Mouse (Mus musculus) limb, embryonic 10.5 days (tissue): Measurements from ENCODE around the gene Traf3ip3. TPM values are rescaled to one million over a fixed set of nuclear protein-coding genes. Genes with fewer than 3 reads are reported as not detected.

Experiments used
- DNase-seq: peaks from one replicate; pipeline ENCODE4 v3.0.0-alpha.2; 2017; ENCODE audit warnings: low spot score
- H3K27ac ChIP-seq: fragments of 300-500 bp; sonication (generic); 2 replicates; pipeline ENCODE4 v1.5.1; 2016; ENCODE audit warnings: mild to moderate bottlenecking
- H3K27me3 ChIP-seq: fragments of 300-500 bp; sonication (generic); 2 replicates; pipeline ENCODE4 v1.6.1; 2016; ENCODE audit warnings: low read depth, mild to moderate bottlenecking; ENCODE audit not compliant: poor library complexity, severe bottlenecking
- H3K36me3 ChIP-seq: fragments of 300-500 bp; sonication (generic); 2 replicates; pipeline ENCODE4 v1.6.1; 2016; ENCODE audit warnings: mild to moderate bottlenecking, moderate library complexity
- H3K4me1 ChIP-seq: fragments of 300-500 bp; sonication (generic); 2 replicates; pipeline ENCODE4 v1.6.1; 2016
- H3K4me3 ChIP-seq: fragments of 300-500 bp; sonication (generic); 2 replicates; pipeline ENCODE4 v1.5.1; 2016; ENCODE audit warnings: mild to moderate bottlenecking, moderate library complexity
- H3K9me3 ChIP-seq: fragments of 300-500 bp; sonication (generic); replicated peaks from 2 replicates; pipeline ENCODE4 v1.6.1; 2016; ENCODE audit warnings: mild to moderate bottlenecking
- WGBS: fragments of 180-500 bp; shearing (Covaris S2); methylation state at CpG from one replicate; pipeline ENCODE4 v1.1.7; 2016; 5-methylcytosine and 5-hydroxymethylcytosine counted together
- polyA plus RNA-seq: library from polyadenylated mRNA; unstranded; fragments of >200 nt; fragmentation: Nextera tagmentation; extraction: Ambion mirVana; gene quantifications from 2 replicates; pipeline ENCODE4 v1.2.1, GENCODE M21; 2016

The Traf3ip3 gene
- polyA plus RNA-seq = 1.0 and 1.5 TPM in 2 replicates

DNA sequence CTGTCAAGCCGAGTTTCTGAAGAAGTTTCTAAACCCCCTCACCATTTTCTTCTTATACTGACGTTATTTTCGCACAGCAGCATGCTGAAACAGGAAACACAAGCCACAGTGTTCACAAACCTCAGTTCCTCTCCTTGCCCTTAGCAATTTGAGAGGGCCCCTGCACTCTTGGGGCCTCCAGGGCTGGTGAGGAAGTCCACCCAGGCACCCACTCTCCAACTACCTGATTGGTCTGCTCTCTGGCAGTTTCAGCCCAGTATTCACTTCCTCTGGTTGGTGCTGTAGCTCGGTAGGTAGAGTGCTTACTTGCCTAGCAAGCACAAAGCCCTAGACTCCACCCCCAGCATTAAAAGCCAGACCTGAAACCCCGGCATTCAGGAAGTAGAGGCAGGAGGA lies at the start of gene Traf3ip3:
Traf3ip3 (minus strand) TSS at position 321 of the 396 bp plus-strand sequence.
- Histone ChIP-seq H3K27me3 (no peaks in the 10 kb centered on the region), H3K36me3 (no peaks in the 10 kb centered on the region), H3K27ac (no peak within 1 kb of the TSS), H3K4me1 (0 out of 2 replicates have a peak, but pooled peaks cover 6% of the 10 kb centered on the region), H3K9me3 (no peaks in the 10 kb centered on the region), H3K4me3 (no peak within 1 kb of the TSS)
- DNase-seq = no peak
- WGBS = 67% methylated on average over 5 of the region's 5 CpGs

DNA sequence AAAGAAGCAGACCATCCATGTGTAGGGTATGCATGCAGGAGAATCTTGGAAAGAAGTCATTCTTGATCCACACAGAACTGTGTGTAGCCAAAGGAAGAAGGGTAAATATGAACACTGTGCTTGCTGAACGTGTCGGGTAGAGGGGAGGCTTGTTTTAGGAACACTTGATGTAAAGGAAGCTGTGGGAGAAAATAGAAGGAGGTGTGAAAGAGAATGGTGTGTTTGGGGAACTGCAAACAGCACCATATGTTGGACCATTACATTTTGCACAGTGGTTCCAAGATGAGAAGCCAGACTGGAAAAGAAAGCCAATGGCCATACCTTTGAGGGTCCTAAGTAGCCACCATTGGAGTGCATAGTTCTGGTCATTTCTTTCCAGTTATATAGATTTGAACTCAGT lies 48.5 kb upstream of the Traf3ip3 start:
- DNase-seq = no peak
- Histone ChIP-seq H3K36me3 (no peaks in the 10 kb centered on the region), H3K4me3 (no peak overlapping the region), H3K9me3 (no peaks in the 10 kb centered on the region), H3K27me3 (no peaks in the 10 kb centered on the region), H3K4me1 (peaks cover 6% of the 10 kb centered on the region; the same call in 1 of the 2 replicates), H3K27ac (no peak overlapping the region)
- WGBS = 88% methylated on average over 2 of the region's 2 CpGs

DNA sequence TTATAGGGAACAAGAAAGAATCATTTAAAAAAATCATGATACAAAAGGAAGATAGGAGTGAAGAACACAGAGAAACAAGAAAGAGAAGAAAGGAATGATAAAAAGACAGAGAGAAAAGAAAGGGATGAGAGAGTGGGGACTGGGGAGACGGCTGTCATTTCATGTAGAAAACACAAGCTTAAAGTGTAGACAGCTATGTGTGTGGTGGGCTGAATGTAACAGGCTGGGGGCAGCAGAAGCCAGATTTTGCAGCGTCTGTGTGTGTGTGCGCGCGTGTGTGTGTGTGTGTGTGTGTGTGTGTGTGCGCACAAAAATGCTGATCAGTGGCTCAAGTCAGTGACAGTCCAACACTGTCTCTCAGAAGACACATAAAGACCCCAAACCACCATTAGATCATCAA lies 42.7 kb upstream of the Traf3ip3 start:
- no peaks in the 10 kb centered on the region for H3K9me3 ChIP-seq
- 91% methylated on average over 6 of the region's 6 CpGs for WGBS
- no peaks in the 10 kb centered on the region for H3K4me1 ChIP-seq
- no peaks in the 10 kb centered on the region for H3K36me3 ChIP-seq
- H3K27ac ChIP-seq = no peak overlapping the region
- no peak for DNase-seq
- H3K27me3 ChIP-seq = no peaks in the 10 kb centered on the region
- H3K4me3 ChIP-seq = no peak overlapping the region

DNA sequence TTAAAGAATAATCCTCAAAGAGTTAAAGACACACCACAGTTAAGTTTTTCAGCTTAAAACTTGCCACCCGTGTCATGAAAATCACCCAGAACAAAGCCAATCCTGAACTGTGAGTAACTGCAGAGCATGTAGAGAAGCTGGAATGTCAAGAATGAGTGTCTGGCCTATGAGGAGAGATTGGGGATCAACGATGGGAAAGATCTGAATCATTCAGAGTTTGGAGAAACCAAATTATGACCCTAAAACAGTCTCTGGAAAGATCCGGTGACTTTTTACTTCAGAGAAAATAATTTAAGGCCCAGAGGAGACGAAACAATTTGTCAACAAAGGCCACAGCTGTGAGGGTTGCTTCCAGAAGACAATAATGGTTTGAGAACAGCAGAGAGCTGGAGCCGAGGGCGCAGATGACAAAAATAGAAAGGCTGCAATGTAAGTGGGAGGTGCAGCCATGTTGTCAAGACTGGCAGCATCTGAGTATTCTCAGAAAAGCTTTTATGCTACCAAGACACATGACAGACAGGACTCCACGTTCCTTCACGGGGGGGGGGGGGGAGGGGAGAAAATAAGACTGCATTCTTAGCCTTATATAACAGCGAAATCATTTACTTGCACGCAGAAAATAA lies 42.2 kb upstream of the Traf3ip3 start:
- Histone ChIP-seq H3K9me3 (no peaks in the 10 kb centered on the region), H3K27ac (no peak overlapping the region), H3K36me3 (no peaks in the 10 kb centered on the region), H3K4me3 (no peak overlapping the region), H3K4me1 (no peaks in the 10 kb centered on the region), H3K27me3 (no peaks in the 10 kb centered on the region)
- 75% methylated on average over 10 of the region's 10 CpGs for WGBS
- no peak for DNase-seq

DNA sequence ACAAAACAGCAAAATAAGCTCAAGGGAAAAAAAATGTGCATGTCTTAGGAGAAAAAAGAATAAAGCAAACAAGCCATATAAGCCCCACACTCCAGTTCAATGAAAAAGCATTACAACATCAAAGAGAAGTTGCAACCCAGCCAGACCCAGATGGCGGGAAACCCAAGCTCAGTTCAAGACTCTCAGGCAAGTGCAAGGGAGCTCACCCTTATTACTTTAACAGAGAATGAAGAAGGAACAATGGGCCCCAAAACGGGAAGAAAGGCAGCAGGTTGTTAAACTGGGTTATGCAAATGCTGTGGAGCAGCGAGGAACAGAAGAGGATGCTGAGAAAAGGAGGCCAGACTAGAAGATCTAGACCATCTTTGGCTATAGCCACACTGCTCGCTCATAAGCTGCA lies 41.4 kb upstream of the Traf3ip3 start:
- no peaks in the 10 kb centered on the region for H3K36me3 ChIP-seq
- WGBS = 64% methylated on average over 4 of the region's 4 CpGs
- H3K9me3 ChIP-seq = no peaks in the 10 kb centered on the region
- no peak overlapping the region for H3K27ac ChIP-seq
- no peak overlapping the region for H3K4me3 ChIP-seq
- no peak for DNase-seq
- H3K4me1 ChIP-seq = no peaks in the 10 kb centered on the region
- H3K27me3 ChIP-seq = no peaks in the 10 kb centered on the region

DNA sequence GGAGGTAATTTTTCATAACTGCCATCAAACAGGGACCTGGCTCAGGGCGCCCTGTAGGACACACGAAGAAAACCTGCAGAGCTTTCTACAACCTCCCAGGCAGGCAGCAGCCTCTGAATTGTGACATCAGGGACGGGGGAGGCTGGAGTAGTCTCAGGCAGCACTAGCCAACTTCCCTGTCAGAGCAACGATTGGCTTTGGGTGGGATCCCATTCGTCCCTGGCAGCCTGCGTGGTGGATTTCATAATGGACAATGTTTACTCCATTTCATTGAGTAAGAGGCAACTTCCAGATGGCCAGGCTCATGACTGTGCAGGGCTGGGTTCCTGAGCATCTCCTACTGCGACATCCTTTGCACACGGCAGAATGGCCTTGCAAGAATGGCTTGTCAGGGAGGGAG lies 40.7 kb upstream of the Traf3ip3 start:
- no peaks in the 10 kb centered on the region for H3K36me3 ChIP-seq
- WGBS = 89% methylated on average over 8 of the region's 8 CpGs
- no peaks in the 10 kb centered on the region for H3K27me3 ChIP-seq
- H3K4me1 ChIP-seq = no peaks in the 10 kb centered on the region
- no peaks in the 10 kb centered on the region for H3K9me3 ChIP-seq
- no peak for DNase-seq
- no peak overlapping the region for H3K4me3 ChIP-seq
- no peak overlapping the region for H3K27ac ChIP-seq

DNA sequence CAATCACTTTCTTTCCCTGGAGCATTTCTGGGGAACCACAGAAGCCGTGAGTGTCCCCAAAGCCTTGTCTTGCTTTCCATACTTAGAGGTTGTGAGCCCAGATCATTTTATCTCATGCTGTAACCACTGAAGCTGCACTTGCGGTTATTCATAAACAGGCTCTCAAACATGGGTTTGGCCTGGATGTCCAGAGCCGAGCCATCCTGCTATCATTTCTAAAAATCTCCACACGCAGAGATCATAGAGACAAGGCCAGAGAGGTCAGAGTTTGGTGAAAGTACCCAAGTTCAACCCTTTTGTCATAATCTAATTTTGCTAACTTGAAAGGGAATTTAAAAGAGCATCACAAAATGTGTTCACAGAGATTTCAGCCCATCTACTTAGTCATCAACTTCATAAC lies 39.9 kb upstream of the Traf3ip3 start:
- Histone ChIP-seq H3K4me1 (no peaks in the 10 kb centered on the region), H3K27ac (no peak overlapping the region), H3K9me3 (no peaks in the 10 kb centered on the region), H3K27me3 (no peaks in the 10 kb centered on the region), H3K4me3 (no peak overlapping the region), H3K36me3 (no peaks in the 10 kb centered on the region)
- 92% methylated on average over 4 of the region's 4 CpGs for WGBS
- no peak for DNase-seq

DNA sequence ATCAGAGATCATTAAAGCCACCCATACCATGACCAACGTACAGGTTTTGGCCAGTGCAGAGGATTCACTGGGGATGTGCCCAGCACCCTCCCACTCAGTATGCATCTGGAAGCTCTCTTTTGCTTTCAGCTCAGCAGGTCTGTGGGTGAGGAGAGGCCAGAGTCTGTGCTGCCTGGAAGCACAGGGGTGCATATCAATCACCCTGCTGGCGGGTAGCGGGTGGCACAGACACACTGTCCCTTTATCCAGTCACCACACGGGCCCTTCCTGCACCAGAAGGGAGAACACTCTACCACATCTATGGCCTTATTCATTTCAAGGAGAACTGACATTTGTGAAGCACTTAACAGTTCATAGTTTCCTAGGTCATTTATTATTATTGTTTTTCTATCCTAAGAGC lies 36.9 kb upstream of the Traf3ip3 start:
- Histone ChIP-seq H3K4me3 (no peak overlapping the region), H3K27ac (no peak overlapping the region), H3K36me3 (no peaks in the 10 kb centered on the region), H3K4me1 (no peaks in the 10 kb centered on the region), H3K9me3 (no peaks in the 10 kb centered on the region), H3K27me3 (no peaks in the 10 kb centered on the region)
- 39% methylated on average over 4 of the region's 4 CpGs for WGBS
- no peak for DNase-seq

DNA sequence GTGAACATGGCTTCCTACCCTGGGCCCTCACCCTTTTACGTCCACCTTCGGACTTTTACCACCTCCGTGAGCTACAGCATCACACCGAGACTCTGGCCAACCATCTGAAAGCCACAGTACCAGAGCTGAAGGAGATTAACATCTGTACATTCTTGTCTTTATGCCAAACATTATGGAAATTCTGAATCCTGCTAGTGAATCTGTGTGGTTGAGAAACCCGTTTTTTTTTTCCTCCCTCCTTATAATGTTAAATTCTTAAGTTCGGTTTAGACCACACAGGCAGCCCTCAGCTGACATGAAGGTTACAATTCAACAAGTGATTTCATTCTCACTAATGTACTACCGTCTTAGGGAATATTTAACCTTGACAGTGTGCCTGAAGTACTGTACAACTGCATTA lies 33.4 kb upstream of the Traf3ip3 start:
- H3K4me3 ChIP-seq = no peak overlapping the region
- H3K36me3 ChIP-seq = no peaks in the 10 kb centered on the region
- no peaks in the 10 kb centered on the region for H3K9me3 ChIP-seq
- no peaks in the 10 kb centered on the region for H3K27me3 ChIP-seq
- H3K27ac ChIP-seq = no peak overlapping the region
- no peak for DNase-seq
- 90% methylated on average over 7 of the region's 7 CpGs for WGBS
- H3K4me1 ChIP-seq = no peaks in the 10 kb centered on the region

DNA sequence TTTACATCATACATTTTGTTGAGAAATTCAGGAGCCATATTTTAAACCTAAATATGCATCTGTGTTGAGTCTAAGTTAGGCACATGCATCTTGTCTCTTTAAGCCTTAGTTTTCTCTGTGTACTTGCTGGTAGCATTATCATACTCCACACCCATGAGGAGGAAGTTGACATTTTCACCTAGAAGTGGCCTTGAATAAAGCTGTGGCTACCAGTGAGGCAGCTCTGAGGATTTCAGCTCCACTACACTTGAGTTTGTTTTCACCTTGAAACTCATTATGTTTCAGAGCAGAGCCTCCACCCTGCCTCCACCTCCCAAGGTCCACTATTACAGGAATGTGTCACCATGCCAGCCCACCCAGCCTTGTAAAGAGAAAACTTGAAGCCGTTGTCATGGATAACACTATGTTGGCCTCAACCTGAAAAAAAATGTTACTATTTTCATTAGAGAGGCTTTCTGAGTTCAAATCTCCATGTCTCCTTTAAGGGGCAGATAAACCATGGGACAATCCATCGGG lies 32.7 kb upstream of the Traf3ip3 start:
- no peaks in the 10 kb centered on the region for H3K9me3 ChIP-seq
- no peak for DNase-seq
- no peak overlapping the region for H3K4me3 ChIP-seq
- no peaks in the 10 kb centered on the region for H3K36me3 ChIP-seq
- H3K27me3 ChIP-seq = no peaks in the 10 kb centered on the region
- no peaks in the 10 kb centered on the region for H3K4me1 ChIP-seq
- 96% methylated on average over 2 of the region's 2 CpGs for WGBS
- no peak overlapping the region for H3K27ac ChIP-seq

DNA sequence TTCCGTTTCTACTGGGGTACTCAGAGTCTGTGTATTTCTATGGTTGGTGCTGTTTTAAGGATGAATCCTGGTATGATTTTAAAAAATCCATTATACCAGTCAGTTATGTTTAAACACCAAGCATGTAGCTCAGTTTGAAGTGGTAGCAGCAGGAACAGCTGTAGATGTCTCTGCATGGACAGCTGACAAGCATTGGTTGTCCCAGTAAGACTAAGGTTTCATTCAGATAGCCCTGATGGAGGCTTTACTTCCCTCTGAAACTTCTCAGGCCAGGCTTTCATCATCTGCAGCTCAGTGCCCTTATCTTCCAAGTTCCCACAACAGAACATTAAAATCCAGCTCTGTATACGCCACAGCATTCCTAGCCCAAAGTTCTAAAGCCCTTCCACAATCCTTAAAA lies 31.2 kb upstream of the Traf3ip3 start:
- no peak for DNase-seq
- 88% methylated on average over 2 of the region's 2 CpGs for WGBS
- Histone ChIP-seq H3K4me3 (no peak overlapping the region), H3K27me3 (no peaks in the 10 kb centered on the region), H3K4me1 (peaks cover 7% of the 10 kb centered on the region; the same call in 1 of the 2 replicates), H3K9me3 (no peaks in the 10 kb centered on the region), H3K27ac (no peak overlapping the region), H3K36me3 (no peaks in the 10 kb centered on the region)

DNA sequence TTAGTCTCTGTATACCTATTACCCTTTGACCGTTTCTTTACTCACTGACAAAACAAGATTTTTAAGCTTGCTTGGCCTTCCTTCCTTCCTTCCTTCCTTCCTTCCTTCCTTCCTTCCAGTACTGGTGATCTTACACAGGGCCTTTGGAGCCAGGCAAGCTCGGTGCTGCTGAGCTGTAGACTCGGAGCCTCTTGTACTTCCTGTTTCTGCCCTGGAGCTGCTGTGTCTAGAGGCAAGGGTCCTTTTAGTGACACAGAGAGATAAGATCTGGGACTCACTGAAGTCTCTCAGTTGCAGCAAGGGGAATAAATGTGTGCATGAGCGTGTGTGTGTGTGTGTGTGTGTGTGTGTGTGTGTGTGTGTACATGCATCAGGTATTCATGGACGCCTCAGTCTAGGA lies 29.4 kb upstream of the Traf3ip3 start:
- Histone ChIP-seq H3K27ac (no peak overlapping the region), H3K4me1 (peaks cover 25% of the 10 kb centered on the region), H3K36me3 (no peaks in the 10 kb centered on the region), H3K9me3 (no peaks in the 10 kb centered on the region), H3K27me3 (no peaks in the 10 kb centered on the region), H3K4me3 (no peak overlapping the region)
- 72% methylated on average over 5 of the region's 5 CpGs for WGBS
- DNase-seq = no peak

DNA sequence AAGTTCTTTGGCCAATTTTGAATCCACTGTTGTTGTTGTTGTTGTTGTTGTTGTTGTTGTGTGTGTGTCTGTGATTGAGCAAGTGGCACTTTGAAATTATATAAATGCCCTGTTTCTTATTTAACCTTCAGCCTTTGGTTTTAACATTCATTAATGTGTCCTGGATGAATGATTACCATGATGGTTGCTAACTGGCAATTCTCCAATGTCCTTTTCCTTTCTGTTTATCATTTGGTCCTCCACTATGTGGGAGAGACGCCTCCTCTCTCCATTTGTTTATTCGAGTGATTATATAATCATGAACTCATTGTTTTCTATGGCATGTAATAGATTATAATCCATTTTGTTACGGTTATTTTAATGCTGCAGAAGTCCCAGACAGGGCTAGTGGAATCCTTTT lies 29.0 kb upstream of the Traf3ip3 start:
- 81% methylated on average over 3 of the region's 3 CpGs for WGBS
- Histone ChIP-seq H3K4me3 (no peak overlapping the region), H3K36me3 (no peaks in the 10 kb centered on the region), H3K4me1 (peaks cover 29% of the 10 kb centered on the region), H3K27me3 (no peaks in the 10 kb centered on the region), H3K9me3 (no peaks in the 10 kb centered on the region), H3K27ac (no peak overlapping the region)
- no peak for DNase-seq

DNA sequence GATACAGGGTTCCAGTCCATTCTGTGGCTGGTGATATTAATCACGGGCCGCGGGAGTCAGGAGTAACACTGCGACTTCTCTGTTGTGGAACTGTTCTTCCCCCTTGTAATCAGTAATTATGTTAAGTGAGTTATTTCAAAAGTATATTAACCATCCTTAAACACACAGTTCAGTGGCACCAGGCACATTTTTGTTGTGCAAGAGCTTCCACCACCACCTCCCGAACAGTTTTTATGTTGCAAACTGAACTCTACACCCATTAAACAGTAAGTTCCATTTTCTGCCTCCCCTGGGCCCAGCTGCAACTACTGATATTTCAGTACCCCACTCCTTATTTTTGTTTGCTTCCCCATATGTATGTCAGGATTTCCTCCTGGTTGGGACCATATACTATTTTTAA lies 28.1 kb upstream of the Traf3ip3 start:
- Histone ChIP-seq H3K27ac (no peak overlapping the region), H3K36me3 (no peaks in the 10 kb centered on the region), H3K4me1 (peaks cover 35% of the 10 kb centered on the region), H3K27me3 (no peaks in the 10 kb centered on the region), H3K9me3 (no peaks in the 10 kb centered on the region), H3K4me3 (no peak overlapping the region)
- 95% methylated on average over 5 of the region's 5 CpGs for WGBS
- no peak for DNase-seq
